Mouse (Mus musculus): ENCODE measurements around the gene Rbm5. TPM values are rescaled to one million over a fixed set of nuclear protein-coding genes. Genes with fewer than 3 reads are reported as not detected.

Rbm5 gene
- 212 and 220 TPM in 2 replicates for polyA plus RNA-seq (2015; fragmentation: Nextera tagmentation; extraction: Ambion mirVana)

- peak within 1 kb of the TSS; percentile 81 for H3K27ac ChIP-seq (ENCODE audit: low read length)
- H3K4me3 ChIP-seq (ENCODE audit: low read length) = peak within 1 kb of the TSS; percentile 96
- H3K27me3 ChIP-seq (ENCODE audit: control insufficient read depth, insufficient read depth, low read depth, low read length) = no peaks in the 10 kb centered on the region
- peaks cover 29% of the 10 kb centered on the region for H3K36me3 ChIP-seq (ENCODE audit: control insufficient read depth, insufficient read depth, low read length)
- peak; percentile 100 for ATAC-seq (ENCODE audit: low read depth)
- under 1% methylated on average over 60 of the region's 60 CpGs for WGBS
- no peaks in the 10 kb centered on the region for H3K9me3 ChIP-seq (ENCODE audit: control insufficient read depth, low read length)
- peaks cover 9% of the 10 kb centered on the region for H3K4me1 ChIP-seq (replicated peaks; ENCODE audit: control insufficient read depth, insufficient read depth, low read length)
- H3K4me2 ChIP-seq (ENCODE audit: low read depth, low read length) = peak within 1 kb of the TSS; percentile 76
- H3K9ac ChIP-seq (ENCODE audit: low read length) = peak within 1 kb of the TSS; percentile 100
Measured at GRCm38 (mm10) chr9:107770374-107771290, at the start of gene Rbm5. Rbm5 (minus strand) TSS chr9:107770996.

GRCm38 (mm10) chr9:107812132-107812531 lies 41.3 kb upstream of the Rbm5 start:
- Histone ChIP-seq H3K4me1 (replicated peaks; ENCODE audit: control insufficient read depth, insufficient read depth, low read length) (no peaks in the 10 kb centered on the region), H3K27me3 (ENCODE audit: control insufficient read depth, insufficient read depth, low read depth, low read length) (no peaks in the 10 kb centered on the region), H3K9ac (ENCODE audit: low read length) (no peak overlapping the region), H3K4me3 (ENCODE audit: low read length) (no peak overlapping the region), H3K36me3 (ENCODE audit: control insufficient read depth, insufficient read depth, low read length) (peaks cover 8% of the 10 kb centered on the region), H3K4me2 (ENCODE audit: low read depth, low read length) (no peak overlapping the region), H3K9me3 (ENCODE audit: control insufficient read depth, low read length) (no peaks in the 10 kb centered on the region), H3K27ac (ENCODE audit: low read length) (no peak overlapping the region)
- 73% methylated on average over 1 of the region's 1 CpGs for WGBS
- ATAC-seq (ENCODE audit: low read depth) = no peak

GRCm38 (mm10) chr9:107810985-107811384 lies 40.2 kb upstream of the Rbm5 start:
- peaks cover 2% of the 10 kb centered on the region for H3K36me3 ChIP-seq (ENCODE audit: control insufficient read depth, insufficient read depth, low read length)
- 94% methylated on average over 2 of the region's 2 CpGs for WGBS
- no peak overlapping the region for H3K4me3 ChIP-seq (ENCODE audit: low read length)
- no peak for ATAC-seq (ENCODE audit: low read depth)
- H3K4me2 ChIP-seq (ENCODE audit: low read depth, low read length) = no peak overlapping the region
- no peak overlapping the region for H3K9ac ChIP-seq (ENCODE audit: low read length)
- H3K27ac ChIP-seq (ENCODE audit: low read length) = no peak overlapping the region
- H3K27me3 ChIP-seq (ENCODE audit: control insufficient read depth, insufficient read depth, low read depth, low read length) = no peaks in the 10 kb centered on the region
- no peaks in the 10 kb centered on the region for H3K9me3 ChIP-seq (ENCODE audit: control insufficient read depth, low read length)
- no peaks in the 10 kb centered on the region for H3K4me1 ChIP-seq (replicated peaks; ENCODE audit: control insufficient read depth, insufficient read depth, low read length)

GRCm38 (mm10) chr9:107791714-107792113 lies 20.9 kb upstream of the Rbm5 start:
- Histone ChIP-seq H3K4me2 (ENCODE audit: low read depth, low read length) (no peak overlapping the region), H3K9me3 (ENCODE audit: control insufficient read depth, low read length) (no peaks in the 10 kb centered on the region), H3K27me3 (ENCODE audit: control insufficient read depth, insufficient read depth, low read depth, low read length) (no peaks in the 10 kb centered on the region), H3K4me1 (replicated peaks; ENCODE audit: control insufficient read depth, insufficient read depth, low read length) (no peaks in the 10 kb centered on the region), H3K36me3 (ENCODE audit: control insufficient read depth, insufficient read depth, low read length) (peaks cover 36% of the 10 kb centered on the region), H3K9ac (ENCODE audit: low read length) (no peak overlapping the region), H3K4me3 (ENCODE audit: low read length) (no peak overlapping the region), H3K27ac (ENCODE audit: low read length) (no peak overlapping the region)
- WGBS = 68% methylated on average over 6 of the region's 6 CpGs
- ATAC-seq (ENCODE audit: low read depth) = no peak

- Histone ChIP-seq H3K27ac (ENCODE audit: low read length) (no peak overlapping the region), H3K4me3 (ENCODE audit: low read length) (no peak overlapping the region), H3K36me3 (ENCODE audit: control insufficient read depth, insufficient read depth, low read length) (peaks cover 49% of the 10 kb centered on the region), H3K9me3 (ENCODE audit: control insufficient read depth, low read length) (no peaks in the 10 kb centered on the region), H3K9ac (ENCODE audit: low read length) (no peak overlapping the region), H3K27me3 (ENCODE audit: control insufficient read depth, insufficient read depth, low read depth, low read length) (no peaks in the 10 kb centered on the region), H3K4me1 (replicated peaks; ENCODE audit: control insufficient read depth, insufficient read depth, low read length) (no peaks in the 10 kb centered on the region), H3K4me2 (ENCODE audit: low read depth, low read length) (no peak overlapping the region)
- no peak for ATAC-seq (ENCODE audit: low read depth)
- WGBS = 89% methylated on average over 11 of the region's 11 CpGs
Measured at GRCm38 (mm10) chr9:107782536-107783203, 11.9 kb upstream of the Rbm5 start.

GRCm38 (mm10) chr9:107776809-107777208 lies 6.0 kb upstream of the Rbm5 start:
- no peaks in the 10 kb centered on the region for H3K27me3 ChIP-seq (ENCODE audit: control insufficient read depth, insufficient read depth, low read depth, low read length)
- peaks cover 23% of the 10 kb centered on the region for H3K36me3 ChIP-seq (ENCODE audit: control insufficient read depth, insufficient read depth, low read length)

GRCm38 (mm10) chr9:107774411-107774810 lies 3.6 kb upstream of the Rbm5 start:
- no peak overlapping the region for H3K27ac ChIP-seq (ENCODE audit: low read length)
- H3K27me3 ChIP-seq (ENCODE audit: control insufficient read depth, insufficient read depth, low read depth, low read length) = no peaks in the 10 kb centered on the region
- H3K4me1 ChIP-seq (replicated peaks; ENCODE audit: control insufficient read depth, insufficient read depth, low read length) = peaks cover under 1% of the 10 kb centered on the region
- no peaks in the 10 kb centered on the region for H3K9me3 ChIP-seq (ENCODE audit: control insufficient read depth, low read length)
- no peak overlapping the region for H3K4me2 ChIP-seq (ENCODE audit: low read depth, low read length)
- WGBS = 94% methylated on average over 3 of the region's 3 CpGs
- ATAC-seq (ENCODE audit: low read depth) = no peak
- no peak overlapping the region for H3K9ac ChIP-seq (ENCODE audit: low read length)
- H3K4me3 ChIP-seq (ENCODE audit: low read length) = no peak overlapping the region
- peaks cover 17% of the 10 kb centered on the region for H3K36me3 ChIP-seq (ENCODE audit: control insufficient read depth, insufficient read depth, low read length)

More at GRCm38 (mm10) chr9:107776809-107777208, 6.0 kb upstream of the Rbm5 start:
- ATAC-seq (ENCODE audit: low read depth) = no peak
- Histone ChIP-seq H3K9me3 (ENCODE audit: control insufficient read depth, low read length) (no peaks in the 10 kb centered on the region), H3K9ac (ENCODE audit: low read length) (no peak overlapping the region), H3K27ac (ENCODE audit: low read length) (no peak overlapping the region), H3K4me3 (ENCODE audit: low read length) (no peak overlapping the region), H3K4me2 (ENCODE audit: low read depth, low read length) (no peak overlapping the region), H3K4me1 (replicated peaks; ENCODE audit: control insufficient read depth, insufficient read depth, low read length) (no peaks in the 10 kb centered on the region)

GRCm38 (mm10) chr9:107771782-107772181 lies 986 bp upstream of the Rbm5 start:
- Histone ChIP-seq H3K9me3 (ENCODE audit: control insufficient read depth, low read length) (no peaks in the 10 kb centered on the region), H3K27ac (ENCODE audit: low read length) (no peak overlapping the region), H3K27me3 (ENCODE audit: control insufficient read depth, insufficient read depth, low read depth, low read length) (no peaks in the 10 kb centered on the region), H3K4me2 (ENCODE audit: low read depth, low read length) (no peak overlapping the region), H3K9ac (ENCODE audit: low read length) (no peak overlapping the region; the same call in 1 of the 2 replicates), H3K36me3 (ENCODE audit: control insufficient read depth, insufficient read depth, low read length) (peaks cover 26% of the 10 kb centered on the region), H3K4me3 (ENCODE audit: low read length) (no peak overlapping the region), H3K4me1 (replicated peaks; ENCODE audit: control insufficient read depth, insufficient read depth, low read length) (peaks cover 9% of the 10 kb centered on the region)
- no peak for ATAC-seq (ENCODE audit: low read depth)
- 63% methylated on average over 2 of the region's 2 CpGs for WGBS

- peak overlapping the region; percentile 81 for H3K27ac ChIP-seq (ENCODE audit: low read length)
- peaks cover 9% of the 10 kb centered on the region for H3K4me1 ChIP-seq (replicated peaks; ENCODE audit: control insufficient read depth, insufficient read depth, low read length)
- WGBS = 1% methylated on average over 9 of the region's 9 CpGs
- ATAC-seq (ENCODE audit: low read depth) = no peak
- H3K9ac ChIP-seq (ENCODE audit: low read length) = peak overlapping the region; percentile 100
- H3K36me3 ChIP-seq (ENCODE audit: control insufficient read depth, insufficient read depth, low read length) = peaks cover 33% of the 10 kb centered on the region
- no peaks in the 10 kb centered on the region for H3K27me3 ChIP-seq (ENCODE audit: control insufficient read depth, insufficient read depth, low read depth, low read length)
- peak overlapping the region; percentile 96 for H3K4me3 ChIP-seq (ENCODE audit: low read length)
- peak overlapping the region; percentile 76 for H3K4me2 ChIP-seq (ENCODE audit: low read depth, low read length)
- no peaks in the 10 kb centered on the region for H3K9me3 ChIP-seq (ENCODE audit: control insufficient read depth, low read length)
Measured at GRCm38 (mm10) chr9:107770037-107770373, 791 bp downstream of the Rbm5 start.
